In the genomic region with DNA sequence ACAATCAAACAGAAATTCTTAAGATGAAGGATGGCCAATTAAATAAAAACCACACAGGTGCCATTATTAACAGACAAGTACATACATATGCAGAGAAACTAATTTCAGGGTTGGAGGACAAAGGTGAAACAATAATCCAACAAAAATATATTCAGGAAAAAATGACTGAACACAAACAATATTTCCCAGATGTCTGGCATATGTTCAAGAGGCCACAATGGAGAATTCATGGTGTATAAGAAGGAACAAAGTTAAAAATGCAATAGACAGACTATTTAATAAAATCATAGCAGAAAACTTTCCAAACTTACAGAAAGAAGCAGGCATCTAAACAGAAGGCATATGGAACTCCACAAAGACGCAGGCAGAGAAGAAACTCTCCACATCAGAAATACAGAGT, we compare ENCODE assay signal across 28 mouse cellular contexts. TPM values are rescaled to one million over a fixed set of nuclear protein-coding genes. Genes with fewer than 3 reads are reported as not detected.
DNase-seq lines count a peak whose midpoint lies in the region; ATAC-seq lines count a peak whose summit lies in the region.
"Had no signal": no experiment of that assay in that cellular context is flagged by ENCODE, and none has a peak within 500 bp of the region (broad histone marks: within the 10 kb centered on the region; RNA-seq: fewer than 3 reads in every experiment).

No protein-coding gene starts in this region.

- WGBS in embryonic facial prominence, embryonic 12.5 days = 77% methylated on average over 1 of the region's 1 CpGs
- WGBS in embryonic facial prominence, embryonic 10.5 days = 92% methylated on average over 1 of the region's 1 CpGs
- 41% methylated on average over 1 of the region's 1 CpGs for WGBS in embryonic facial prominence, embryonic 15.5 days
- 80% methylated on average over 1 of the region's 1 CpGs for WGBS in midbrain, embryonic 15.5 days

- no peak overlapping the region for H3K4me3 ChIP-seq in embryonic facial prominence, embryonic 12.5 days
- H3K4me3 ChIP-seq in embryonic facial prominence, embryonic 10.5 days = no peak overlapping the region
- no peak overlapping the region for H3K4me3 ChIP-seq in embryonic facial prominence, embryonic 15.5 days (replicated peaks)
- no peak overlapping the region for H3K4me3 ChIP-seq in midbrain, embryonic 15.5 days
- H3K4me3 ChIP-seq: forebrain, embryonic 10.5 days; forebrain, embryonic 13.5 days; gastrocnemius, adult 2 months; heart, embryonic 12.5 days; heart, embryonic 15.5 days had no signal

- 0 out of 2 replicates have a peak overlapping the region, but pooled peaks have one; percentile 37 for H3K27ac ChIP-seq in embryonic facial prominence, embryonic 12.5 days
- no peak overlapping the region for H3K27ac ChIP-seq in embryonic facial prominence, embryonic 10.5 days (replicated peaks)
- peak overlapping the region; percentile 73 for H3K27ac ChIP-seq in embryonic facial prominence, embryonic 15.5 days (replicated peaks)
- H3K27ac ChIP-seq in midbrain, embryonic 15.5 days = no peak overlapping the region
- H3K27ac ChIP-seq: forebrain, embryonic 10.5 days; forebrain, embryonic 13.5 days; gastrocnemius, adult 2 months; heart, embryonic 15.5 days; hindbrain, embryonic 14.5 days; hindbrain, postnatal 0 days had no signal

- H3K9me3 ChIP-seq in embryonic facial prominence, embryonic 12.5 days = no peaks in the 10 kb centered on the region
- no peaks in the 10 kb centered on the region for H3K9me3 ChIP-seq in embryonic facial prominence, embryonic 10.5 days
- no peaks in the 10 kb centered on the region for H3K9me3 ChIP-seq in embryonic facial prominence, embryonic 15.5 days (replicated peaks)
- no peaks in the 10 kb centered on the region for H3K9me3 ChIP-seq in midbrain, embryonic 15.5 days
- H3K9me3 ChIP-seq: forebrain, embryonic 10.5 days; forebrain, embryonic 13.5 days; heart, embryonic 12.5 days; heart, embryonic 15.5 days had no signal

- DNase-seq in embryonic facial prominence, embryonic 10.5 days (ENCODE audit: low spot score) = no peak
- peak; percentile 45 for DNase-seq in adipocyte (ENCODE audit: low spot score)
- DNase-seq in heart, adult 11 months = no peak
- DNase-seq in kidney, postnatal 25 days = no peak
- DNase-seq: adrenal gland, postnatal 10 days; adrenal gland, postnatal 36 days; cerebellum, adult 18-20 months; cerebellum, adult 9-10 months; cerebellum, postnatal 14 days; gastrocnemius, adult 2 months; gastrocnemius, postnatal 14 days; heart, adult 18-20 months; heart, postnatal 10 days; heart, postnatal 36 days had no signal

- H3K9ac ChIP-seq in embryonic facial prominence, embryonic 12.5 days = no peak overlapping the region
- no peak overlapping the region for H3K9ac ChIP-seq in embryonic facial prominence, embryonic 15.5 days
- H3K9ac ChIP-seq in midbrain, embryonic 15.5 days = no peak overlapping the region
- H3K9ac ChIP-seq: forebrain, embryonic 13.5 days; heart, embryonic 12.5 days; heart, embryonic 15.5 days; hindbrain, embryonic 14.5 days had no signal

- H3K27me3 ChIP-seq in embryonic facial prominence, embryonic 12.5 days = no peaks in the 10 kb centered on the region
- H3K27me3 ChIP-seq in embryonic facial prominence, embryonic 10.5 days (replicated peaks; ENCODE audit: low read depth, poor library complexity, severe bottlenecking) = no peaks in the 10 kb centered on the region
- no peaks in the 10 kb centered on the region for H3K27me3 ChIP-seq in embryonic facial prominence, embryonic 15.5 days
- no peaks in the 10 kb centered on the region for H3K27me3 ChIP-seq in midbrain, embryonic 15.5 days (replicated peaks)
- H3K27me3 ChIP-seq: forebrain, embryonic 13.5 days; heart, embryonic 12.5 days; heart, embryonic 15.5 days had no signal

- H3K4me2 ChIP-seq in embryonic facial prominence, embryonic 12.5 days (replicated peaks) = no peak overlapping the region
- H3K4me2 ChIP-seq in embryonic facial prominence, embryonic 15.5 days (replicated peaks) = no peak overlapping the region
- H3K4me2 ChIP-seq in midbrain, embryonic 15.5 days = no peak overlapping the region
- H3K4me2 ChIP-seq: forebrain, embryonic 13.5 days; heart, embryonic 12.5 days; heart, embryonic 15.5 days; hindbrain, embryonic 14.5 days had no signal

- no peaks in the 10 kb centered on the region for H3K36me3 ChIP-seq in embryonic facial prominence, embryonic 12.5 days
- no peaks in the 10 kb centered on the region for H3K36me3 ChIP-seq in embryonic facial prominence, embryonic 10.5 days (replicated peaks)
- no peaks in the 10 kb centered on the region for H3K36me3 ChIP-seq in embryonic facial prominence, embryonic 15.5 days
- H3K36me3 ChIP-seq in midbrain, embryonic 15.5 days (replicated peaks) = no peaks in the 10 kb centered on the region
- H3K36me3 ChIP-seq: heart, embryonic 12.5 days; heart, embryonic 15.5 days had no signal

- ATAC-seq in embryonic facial prominence, embryonic 12.5 days (ENCODE audit: insufficient number of reproducible peaks, insufficient read depth, low FRiP score, low TSS enrichment) = no peak
- no peak for ATAC-seq in embryonic facial prominence, embryonic 15.5 days (ENCODE audit: insufficient number of reproducible peaks, low FRiP score, low TSS enrichment, low read depth)
- no peak for ATAC-seq in midbrain, embryonic 15.5 days (replicated peaks)
- ATAC-seq: activated CD4-positive, CD25-positive, alpha-beta regulatory T cell, adult 4 months; CD4-positive, CD25-positive, alpha-beta regulatory T cell, adult 4 months; forebrain, embryonic 13.5 days; forebrain, embryonic 16.5 days; hindbrain, postnatal 0 days; inflammation-experienced regulatory T-cells, adult 6 months; intestine, embryonic 16.5 days had no signal

- H3K4me1 ChIP-seq in embryonic facial prominence, embryonic 12.5 days = no peaks in the 10 kb centered on the region
- peaks cover 7% of the 10 kb centered on the region for H3K4me1 ChIP-seq in embryonic facial prominence, embryonic 10.5 days
- H3K4me1 ChIP-seq in embryonic facial prominence, embryonic 15.5 days = no peaks in the 10 kb centered on the region
- H3K4me1 ChIP-seq in midbrain, embryonic 15.5 days = no peaks in the 10 kb centered on the region
- H3K4me1 ChIP-seq: forebrain, embryonic 13.5 days; heart, embryonic 12.5 days; heart, embryonic 15.5 days had no signal

RNA-seq across cellular contexts. Expression of gene Ccdc173, which starts 24.7 kb away (rescaled TPM):
- polyA plus RNA-seq in embryonic facial prominence, embryonic 12.5 days (2016; fragmentation: Nextera tagmentation; extraction: Ambion mirVana) = 2.2 TPM in 2 replicates
- 2.4 TPM in 2 replicates for polyA plus RNA-seq in embryonic facial prominence, embryonic 10.5 days (2016; fragmentation: Nextera tagmentation; extraction: Ambion mirVana)
- 3.2 and 4.6 TPM in 2 replicates for polyA plus RNA-seq in embryonic facial prominence, embryonic 15.5 days (2015; fragmentation: Nextera tagmentation; extraction: Ambion mirVana)
- polyA plus RNA-seq in midbrain, embryonic 15.5 days (2015; fragmentation: Nextera tagmentation; extraction: Ambion mirVana) = 2.8 and 2.9 TPM in 2 replicates

RNA-seq across cellular contexts. Expression of gene Phospho2, which starts 24.7 kb away (rescaled TPM):
- polyA plus RNA-seq in embryonic facial prominence, embryonic 12.5 days (2016; fragmentation: Nextera tagmentation; extraction: Ambion mirVana) = 25.0 and 27.9 TPM in 2 replicates
- polyA plus RNA-seq in embryonic facial prominence, embryonic 10.5 days (2016; fragmentation: Nextera tagmentation; extraction: Ambion mirVana) = 26.1 and 28.5 TPM in 2 replicates
- polyA plus RNA-seq in embryonic facial prominence, embryonic 15.5 days (2015; fragmentation: Nextera tagmentation; extraction: Ambion mirVana) = 24.4 and 25.0 TPM in 2 replicates
- 35.3 and 37.8 TPM in 2 replicates for polyA plus RNA-seq in midbrain, embryonic 15.5 days (2015; fragmentation: Nextera tagmentation; extraction: Ambion mirVana)

RNA-seq across cellular contexts. Expression of gene Ppig, which starts 42.4 kb away (rescaled TPM):
- polyA plus RNA-seq in embryonic facial prominence, embryonic 12.5 days (2016; fragmentation: Nextera tagmentation; extraction: Ambion mirVana) = 172 and 185 TPM in 2 replicates
- polyA plus RNA-seq in embryonic facial prominence, embryonic 10.5 days (2016; fragmentation: Nextera tagmentation; extraction: Ambion mirVana) = 131 and 145 TPM in 2 replicates
- polyA plus RNA-seq in embryonic facial prominence, embryonic 15.5 days (2015; fragmentation: Nextera tagmentation; extraction: Ambion mirVana) = 144 and 145 TPM in 2 replicates
- 120 and 125 TPM in 2 replicates for polyA plus RNA-seq in midbrain, embryonic 15.5 days (2015; fragmentation: Nextera tagmentation; extraction: Ambion mirVana)

RNA-seq across cellular contexts. Expression of gene Fastkd1, which starts 51.4 kb away (rescaled TPM):
- 12.7 and 13.2 TPM in 2 replicates for polyA plus RNA-seq in embryonic facial prominence, embryonic 12.5 days (2016; fragmentation: Nextera tagmentation; extraction: Ambion mirVana)
- polyA plus RNA-seq in embryonic facial prominence, embryonic 10.5 days (2016; fragmentation: Nextera tagmentation; extraction: Ambion mirVana) = 14.4 and 16.3 TPM in 2 replicates
- polyA plus RNA-seq in embryonic facial prominence, embryonic 15.5 days (2015; fragmentation: Nextera tagmentation; extraction: Ambion mirVana) = 10.5 and 11.6 TPM in 2 replicates
- 15.8 and 17.0 TPM in 2 replicates for polyA plus RNA-seq in midbrain, embryonic 15.5 days (2015; fragmentation: Nextera tagmentation; extraction: Ambion mirVana)

RNA-seq across cellular contexts. Expression of gene Klhl23, which starts 57.0 kb away (rescaled TPM):
- 35.4 and 36.1 TPM in 2 replicates for polyA plus RNA-seq in embryonic facial prominence, embryonic 12.5 days (2016; fragmentation: Nextera tagmentation; extraction: Ambion mirVana)
- polyA plus RNA-seq in embryonic facial prominence, embryonic 10.5 days (2016; fragmentation: Nextera tagmentation; extraction: Ambion mirVana) = 24.3 and 24.7 TPM in 2 replicates
- 24.5 and 25.8 TPM in 2 replicates for polyA plus RNA-seq in embryonic facial prominence, embryonic 15.5 days (2015; fragmentation: Nextera tagmentation; extraction: Ambion mirVana)
- 88.0 and 94.6 TPM in 2 replicates for polyA plus RNA-seq in midbrain, embryonic 15.5 days (2015; fragmentation: Nextera tagmentation; extraction: Ambion mirVana)

Comparison
In these comparisons a context has a peak if more than half of its experiments do, and no peak if none do; other contexts are left out.
1. H3K27ac ChIP-seq: peak in embryonic facial prominence, embryonic 12.5 days (single experiment) and embryonic facial prominence, embryonic 15.5 days (single experiment); none in embryonic facial prominence, embryonic 10.5 days (single experiment) and midbrain, embryonic 15.5 days (single experiment).